Mouse (Mus musculus): ENCODE measurements around the gene Nol10. TPM values are rescaled to one million over a fixed set of nuclear protein-coding genes. Genes with fewer than 3 reads are reported as not detected.

Gene Nol10
- total and polyA plus RNA-seq, 3 experiments = 21.6 to 128 (median 44.2) TPM

DNA sequence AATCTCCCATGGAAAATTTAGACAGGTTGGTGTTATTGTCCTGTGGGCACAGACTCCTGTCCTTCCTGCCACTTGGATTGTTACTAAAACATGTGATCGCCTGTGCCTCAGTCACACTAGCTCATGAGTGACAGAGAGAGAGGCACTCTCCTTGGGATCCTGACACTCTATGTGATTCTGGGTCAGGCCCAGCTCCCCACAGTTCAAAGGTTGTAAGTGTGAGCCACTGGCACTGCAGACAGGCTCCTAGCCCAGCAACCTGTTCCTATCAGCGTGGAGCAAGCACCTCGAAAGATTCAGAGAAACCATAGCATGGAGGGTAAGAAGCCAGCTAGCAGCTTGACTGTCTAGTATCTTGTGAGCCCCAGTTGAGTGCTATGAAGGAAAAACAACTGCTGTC, 124.9 kb downstream of the Nol10 start:
- peaks cover 0 to 3% of the 10 kb centered on the region in 2 experiments; a peak in 2 of 4 replicates for H3K27me3 ChIP-seq (ENCODE audit: control insufficient read depth in 1 of 2, insufficient read depth in 2 of 2, low read length in 2 of 2)
- no peak overlapping the region for H3K4me3 ChIP-seq (ENCODE audit: control insufficient read depth in 1 of 2, insufficient read depth in 1 of 2, low read depth in 2 of 2, low read length in 2 of 2)
- H3K79me2 ChIP-seq (ENCODE audit: control insufficient read depth, insufficient read depth, low read length, poor library complexity) = no peaks in the 10 kb centered on the region
- H3K27ac ChIP-seq (ENCODE audit: control insufficient read depth, low read depth, low read length) = no peak overlapping the region
- DNase-seq (ENCODE audit: low read depth, low spot score) = no peak
- H3K36me3 ChIP-seq (ENCODE audit: control insufficient read depth in 1 of 2, insufficient read depth in 2 of 2, low read length in 2 of 2) = no peaks in the 10 kb centered on the region
- no peak overlapping the region for H3K9ac ChIP-seq (ENCODE audit: control insufficient read depth, low read depth, low read length, poor library complexity, severe bottlenecking)
- H3K9me3 ChIP-seq (replicated peaks; ENCODE audit: insufficient read depth, low read length) = no peaks in the 10 kb centered on the region
- no peaks in the 10 kb centered on the region for H3K4me1 ChIP-seq (ENCODE audit: control insufficient read depth in 1 of 2, insufficient read depth in 2 of 2, low read length in 2 of 2)
- no peak for TF ChIP-seq JUND (IDR thresholded peaks at IDR 0.05; ENCODE audit: low read depth, low read length)
- TF ChIP-seq POLR2A (IDR thresholded peaks at IDR 0.05; ENCODE audit: control insufficient read depth in 1 of 2, insufficient read depth in 1 of 2, low read depth in 1 of 2, low read length in 2 of 2, poor library complexity in 1 of 2) = no peak
- TF ChIP-seq RAD21 (IDR thresholded peaks at IDR 0.05; ENCODE audit: low read depth, low read length) = no peak
- no peak for TF ChIP-seq NELFE (IDR thresholded peaks at IDR 0.05; ENCODE audit: low read depth, low read length)
- no peak for TF ChIP-seq TCF12 (IDR thresholded peaks at IDR 0.05; ENCODE audit: low read depth, low read length)
- TF ChIP-seq MXI1 (IDR thresholded peaks at IDR 0.05; ENCODE audit: low read depth, low read length) = no peak
- TF ChIP-seq E2F4 (IDR thresholded peaks at IDR 0.05; ENCODE audit: borderline replicate concordance, low read depth, low read length) = no peak
- TF ChIP-seq ZMIZ1 (IDR thresholded peaks at IDR 0.05; ENCODE audit: low read depth, low read length) = no peak
- no peak for TF ChIP-seq TAL1 (IDR thresholded peaks at IDR 0.05; ENCODE audit: low read length)
- TF ChIP-seq UBTF (IDR thresholded peaks at IDR 0.05; ENCODE audit: borderline replicate concordance, insufficient read depth, low read depth, low read length) = no peak
- no peak for TF ChIP-seq ETS1 (IDR thresholded peaks at IDR 0.05; ENCODE audit: low read depth, low read length)

GRCm38 (mm10) chr12:17473862-17474261, 125.6 kb downstream of the Nol10 start:
- H3K27ac ChIP-seq (ENCODE audit: control insufficient read depth, low read depth, low read length) = no peak overlapping the region
- H3K9me3 ChIP-seq (replicated peaks; ENCODE audit: insufficient read depth, low read length) = no peaks in the 10 kb centered on the region
- H3K9ac ChIP-seq (ENCODE audit: control insufficient read depth, low read depth, low read length, poor library complexity, severe bottlenecking) = no peak overlapping the region
- no peaks in the 10 kb centered on the region for H3K36me3 ChIP-seq (ENCODE audit: control insufficient read depth in 1 of 2, insufficient read depth in 2 of 2, low read length in 2 of 2)
- no peaks in the 10 kb centered on the region for H3K79me2 ChIP-seq (ENCODE audit: control insufficient read depth, insufficient read depth, low read length, poor library complexity)
- peaks cover 0 to 3% of the 10 kb centered on the region in 2 experiments; a peak in 2 of 4 replicates for H3K27me3 ChIP-seq (ENCODE audit: control insufficient read depth in 1 of 2, insufficient read depth in 2 of 2, low read length in 2 of 2)
- TF ChIP-seq CHD1 (IDR thresholded peaks at IDR 0.05; ENCODE audit: low read depth, low read length) (no peak), TBP (IDR thresholded peaks at IDR 0.05; ENCODE audit: low read depth, low read length) (no peak)
- no peak overlapping the region for H3K4me3 ChIP-seq (ENCODE audit: control insufficient read depth in 1 of 2, insufficient read depth in 1 of 2, low read depth in 2 of 2, low read length in 2 of 2)
- H3K4me1 ChIP-seq (ENCODE audit: control insufficient read depth in 1 of 2, insufficient read depth in 2 of 2, low read length in 2 of 2) = no peaks in the 10 kb centered on the region
- no peak for DNase-seq (ENCODE audit: low read depth, low spot score)

DNA sequence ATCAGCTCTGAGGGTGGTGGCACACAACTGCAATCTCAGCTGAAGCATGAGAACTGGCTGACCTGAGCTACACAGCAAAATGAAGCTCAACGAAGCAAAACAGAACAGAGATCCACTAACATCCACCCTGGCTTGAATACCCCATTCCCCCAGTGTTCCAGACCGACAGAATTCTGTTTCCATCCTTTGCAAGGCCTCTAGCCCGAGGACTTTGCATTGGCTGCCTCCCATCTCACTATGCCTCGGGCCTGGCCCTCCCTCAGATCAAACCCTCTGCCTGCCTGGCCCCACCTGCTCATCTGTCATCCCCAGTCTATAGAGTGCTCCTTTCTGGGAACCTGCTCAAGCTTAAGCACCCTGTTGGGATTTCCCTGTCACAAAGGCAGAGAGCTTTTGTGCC, 126.4 kb downstream of the Nol10 start:
- Histone ChIP-seq H3K4me3 (ENCODE audit: control insufficient read depth in 1 of 2, insufficient read depth in 1 of 2, low read depth in 2 of 2, low read length in 2 of 2) (no peak overlapping the region), H3K79me2 (ENCODE audit: control insufficient read depth, insufficient read depth, low read length, poor library complexity) (no peaks in the 10 kb centered on the region), H3K4me1 (ENCODE audit: control insufficient read depth in 1 of 2, insufficient read depth in 2 of 2, low read length in 2 of 2) (no peaks in the 10 kb centered on the region), H3K27me3 (ENCODE audit: control insufficient read depth in 1 of 2, insufficient read depth in 2 of 2, low read length in 2 of 2) (peaks cover 0 to 3% of the 10 kb centered on the region in 2 experiments; a peak in 2 of 4 replicates), H3K36me3 (ENCODE audit: control insufficient read depth in 1 of 2, insufficient read depth in 2 of 2, low read length in 2 of 2) (no peaks in the 10 kb centered on the region), H3K9me3 (replicated peaks; ENCODE audit: insufficient read depth, low read length) (no peaks in the 10 kb centered on the region), H3K27ac (ENCODE audit: control insufficient read depth, low read depth, low read length) (no peak overlapping the region), H3K9ac (ENCODE audit: control insufficient read depth, low read depth, low read length, poor library complexity, severe bottlenecking) (no peak overlapping the region)
- DNase-seq (ENCODE audit: low read depth, low spot score) = no peak
- no peak for TF ChIP-seq TCF12 (IDR thresholded peaks at IDR 0.05; ENCODE audit: low read depth, low read length)
- no peak for TF ChIP-seq ZKSCAN1 (IDR thresholded peaks at IDR 0.05; ENCODE audit: low read depth, low read length)
- TF ChIP-seq MEF2A (IDR thresholded peaks at IDR 0.05; ENCODE audit: extremely low read depth, insufficient replicate concordance, low read depth, low read length, poor library complexity, severe bottlenecking) = no peak
- no peak for TF ChIP-seq SIN3A (IDR thresholded peaks at IDR 0.05; ENCODE audit: low read length)
- no peak for TF ChIP-seq USF2 (IDR thresholded peaks at IDR 0.05; ENCODE audit: borderline replicate concordance in 1 of 2, insufficient read depth in 1 of 2, low read depth in 1 of 2, low read length in 2 of 2)
- TF ChIP-seq GABPA (IDR thresholded peaks at IDR 0.05; ENCODE audit: low read depth, low read length) = no peak
- no peak for TF ChIP-seq TBP (IDR thresholded peaks at IDR 0.05; ENCODE audit: low read depth, low read length)
- TF ChIP-seq ZNF384 (IDR thresholded peaks at IDR 0.05; ENCODE audit: low read depth, low read length) = no peak

Measured in MEL (cell line).